Mouse (Mus musculus): ENCODE results near the gene Clic1.
"Not testable (repeated sequence)": the region's sequence is repeated elsewhere in the genome, so short reads cannot be mapped to it uniquely, and the experiment has no call there.

Gene Clic1

GRCm38 (mm10) chr17:35021163-35021808, 28.5 kb upstream of the Clic1 start:
- peak; percentile 92 for DNase-seq (ENCODE audit: low spot score)

- no peak for DNase-seq (ENCODE audit: low spot score)
Observed at GRCm38 (mm10) chr17:35021842-35022477, 27.8 kb upstream of the Clic1 start.

- no peak for DNase-seq (ENCODE audit: low spot score)
Observed at GRCm38 (mm10) chr17:35022541-35023060, 27.2 kb upstream of the Clic1 start.

GRCm38 (mm10) chr17:35023221-35023620, 26.5 kb upstream of the Clic1 start:
- no peak for DNase-seq (ENCODE audit: low spot score)

GRCm38 (mm10) chr17:35023756-35024155, 26.0 kb upstream of the Clic1 start:
- no peak for DNase-seq (ENCODE audit: low spot score)

GRCm38 (mm10) chr17:35024261-35024660, 25.5 kb upstream of the Clic1 start:
- no peak for DNase-seq (ENCODE audit: low spot score)

- no peak for DNase-seq (ENCODE audit: low spot score)
Observed at GRCm38 (mm10) chr17:35024691-35025488, 24.9 kb upstream of the Clic1 start.

- no peak for DNase-seq (ENCODE audit: low spot score)
Observed at GRCm38 (mm10) chr17:35026206-35026605, 23.6 kb upstream of the Clic1 start.

- no peak for DNase-seq (ENCODE audit: low spot score)
Observed at GRCm38 (mm10) chr17:35027277-35028068, 22.3 kb upstream of the Clic1 start, which contains the start of gene Sapcd1. Gene Sapcd1 (minus strand): TSS chr17:35028016.

GRCm38 (mm10) chr17:35028315-35028714, 21.5 kb upstream of the Clic1 start:
- DNase-seq (ENCODE audit: low spot score): no peak

- DNase-seq (ENCODE audit: low spot score): no peak
Observed at GRCm38 (mm10) chr17:35029691-35030532, 19.9 kb upstream of the Clic1 start.

- DNase-seq (ENCODE audit: low spot score): no peak
Observed at GRCm38 (mm10) chr17:35031272-35031671, 18.5 kb upstream of the Clic1 start.

- no peak for DNase-seq (ENCODE audit: low spot score)
Observed at GRCm38 (mm10) chr17:35031880-35032279, 17.9 kb upstream of the Clic1 start.

- no peak for DNase-seq (ENCODE audit: low spot score)
Observed at GRCm38 (mm10) chr17:35032323-35032870, 17.4 kb upstream of the Clic1 start.

- not testable (repeated sequence) for DNase-seq (ENCODE audit: low spot score)
Observed at GRCm38 (mm10) chr17:35033703-35034102, 16.1 kb upstream of the Clic1 start.

- DNase-seq (ENCODE audit: low spot score): no peak
Observed at GRCm38 (mm10) chr17:35034896-35035295, 14.9 kb upstream of the Clic1 start.

- no peak for DNase-seq (ENCODE audit: low spot score)
Observed at GRCm38 (mm10) chr17:35039121-35039873, 10.5 kb upstream of the Clic1 start.

GRCm38 (mm10) chr17:35043794-35044193, 6.0 kb upstream of the Clic1 start:
- no peak for DNase-seq (ENCODE audit: low spot score)

- no peak for DNase-seq (ENCODE audit: low spot score)
Observed at GRCm38 (mm10) chr17:35044904-35045806, 4.6 kb upstream of the Clic1 start.
